Mouse (Mus musculus): ENCODE results near the gene Dmgdh. TPM values are rescaled to one million over a fixed set of nuclear protein-coding genes. Genes with fewer than 3 reads are reported as not detected.

Dmgdh gene
- total RNA-seq, 2 experiments from 2014 or later, result not detected

DNA sequence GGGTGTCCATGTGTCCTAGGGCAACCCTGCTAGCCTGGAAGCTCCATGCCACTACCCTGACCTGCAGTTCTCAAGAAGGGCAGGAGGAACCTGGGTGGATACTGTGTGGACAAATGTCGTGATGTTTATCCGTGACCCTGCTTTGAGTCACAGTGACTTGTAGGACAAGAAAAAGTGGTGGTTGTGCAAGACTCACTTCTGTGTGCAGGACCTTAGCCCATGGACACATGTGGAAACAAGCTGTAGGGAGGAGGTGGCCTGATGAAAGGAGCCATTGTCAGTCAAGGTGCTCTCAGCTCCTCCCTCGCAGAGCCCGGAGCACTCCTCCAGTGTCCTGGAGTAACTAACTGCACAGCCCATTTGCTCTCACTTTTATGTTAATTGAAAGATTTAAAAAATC is 31.5 kb downstream of the Dmgdh start:
- no peak for ATAC-seq (replicated peaks; ENCODE audit: low FRiP score, poor library complexity, severe bottlenecking)

DNA sequence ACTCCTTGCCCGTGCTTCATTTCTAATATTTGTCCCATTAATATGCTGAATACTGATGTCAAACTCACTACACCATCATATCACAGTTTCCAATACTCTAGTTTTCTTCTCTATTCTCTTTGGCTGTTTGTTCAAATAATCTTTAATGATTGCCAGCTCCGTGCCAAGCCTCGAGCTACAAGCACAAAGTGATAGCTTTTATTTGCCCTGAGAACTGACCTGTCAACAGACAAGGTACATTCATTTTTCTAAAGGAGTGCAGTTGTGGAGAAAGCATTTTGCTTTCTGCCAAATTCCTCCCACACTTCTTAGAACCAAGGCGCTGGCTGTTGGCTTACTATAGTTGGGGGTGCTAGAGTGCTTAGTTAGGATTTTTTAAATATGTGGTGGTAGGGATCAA is 33.0 kb downstream of the Dmgdh start:
- no peak for ATAC-seq (replicated peaks; ENCODE audit: low FRiP score, poor library complexity, severe bottlenecking)

DNA sequence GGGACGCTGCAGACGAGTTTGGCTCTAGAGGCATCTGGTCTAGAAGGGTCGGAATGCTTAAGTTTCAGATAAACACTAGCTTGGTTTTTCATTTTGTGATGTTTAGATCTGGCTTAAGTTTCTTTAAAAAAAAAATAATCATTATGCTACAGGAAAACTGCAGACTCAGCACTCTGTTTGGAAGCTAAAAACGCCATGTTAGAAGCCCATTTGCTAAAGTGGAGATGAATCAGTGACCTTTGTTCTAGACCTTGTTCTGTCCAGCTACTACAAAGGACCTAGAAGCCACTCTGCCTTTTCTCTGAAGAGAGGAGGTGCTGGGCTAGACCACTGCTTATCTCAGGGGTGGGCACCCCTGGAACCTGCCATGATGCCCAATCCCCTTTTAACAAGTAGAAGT is 36.1 kb downstream of the Dmgdh start:
- ATAC-seq (replicated peaks; ENCODE audit: low FRiP score, poor library complexity, severe bottlenecking), result no peak

DNA sequence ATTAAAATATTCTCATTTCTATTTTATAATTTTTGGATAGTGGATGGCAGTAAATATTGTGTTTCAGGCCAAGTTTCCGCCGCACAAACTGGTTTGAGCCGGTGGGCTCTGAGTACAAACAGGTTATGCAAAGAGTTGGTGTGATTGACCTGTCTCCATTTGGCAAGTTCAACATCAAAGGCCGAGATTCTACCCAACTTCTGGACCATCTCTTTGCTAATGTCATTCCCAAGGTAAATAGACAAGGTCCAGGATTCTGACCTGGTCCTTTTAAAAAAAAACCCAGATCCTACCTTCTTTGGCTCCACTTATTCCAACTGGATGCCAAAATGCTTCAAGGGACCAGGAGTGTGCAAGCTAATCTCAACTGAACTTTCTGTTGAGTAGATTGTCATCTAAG is 37.0 kb downstream of the Dmgdh start:
- no peak for ATAC-seq (replicated peaks; ENCODE audit: low FRiP score, poor library complexity, severe bottlenecking)

DNA sequence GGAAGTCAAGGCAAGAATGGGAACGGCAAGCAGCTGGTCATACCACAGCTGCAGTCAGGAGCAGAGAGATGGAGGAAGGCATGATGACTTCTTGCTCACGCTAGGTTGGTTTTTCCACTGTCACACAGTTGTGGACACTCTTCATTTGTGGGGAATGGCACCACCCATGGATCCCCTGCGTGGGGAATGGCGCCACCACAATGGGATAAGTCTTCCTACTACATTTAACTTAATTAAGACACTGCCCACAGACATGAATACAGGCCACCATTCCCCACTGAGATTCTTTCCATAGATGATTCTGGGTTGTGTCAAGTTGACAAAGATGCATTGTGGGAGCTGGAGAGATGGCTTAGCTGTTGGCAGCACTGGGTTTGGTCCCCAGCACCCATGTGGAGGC is 38.1 kb downstream of the Dmgdh start:
- ATAC-seq (replicated peaks; ENCODE audit: low FRiP score, poor library complexity, severe bottlenecking), result no peak

DNA sequence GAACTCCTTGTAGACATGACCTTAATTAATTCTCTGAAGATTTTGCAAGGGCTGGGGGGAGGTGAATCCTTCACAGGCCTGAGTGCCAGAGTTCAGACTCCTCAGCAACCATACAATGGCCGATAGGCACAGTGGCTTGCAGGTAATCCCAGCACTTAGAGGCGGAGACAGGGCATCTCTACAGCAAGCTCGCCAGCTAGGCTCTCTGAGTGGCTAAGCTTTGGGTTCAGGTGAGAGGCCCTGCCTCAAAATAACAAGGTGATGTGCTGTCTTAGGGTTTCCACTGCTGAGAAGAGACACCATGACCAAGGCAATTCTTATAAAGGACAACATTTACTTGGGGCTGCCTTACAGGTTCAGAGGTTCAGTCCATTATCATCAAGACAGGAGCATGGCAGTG is 39.6 kb downstream of the Dmgdh start:
- no peak for ATAC-seq (replicated peaks; ENCODE audit: low FRiP score, poor library complexity, severe bottlenecking)

DNA sequence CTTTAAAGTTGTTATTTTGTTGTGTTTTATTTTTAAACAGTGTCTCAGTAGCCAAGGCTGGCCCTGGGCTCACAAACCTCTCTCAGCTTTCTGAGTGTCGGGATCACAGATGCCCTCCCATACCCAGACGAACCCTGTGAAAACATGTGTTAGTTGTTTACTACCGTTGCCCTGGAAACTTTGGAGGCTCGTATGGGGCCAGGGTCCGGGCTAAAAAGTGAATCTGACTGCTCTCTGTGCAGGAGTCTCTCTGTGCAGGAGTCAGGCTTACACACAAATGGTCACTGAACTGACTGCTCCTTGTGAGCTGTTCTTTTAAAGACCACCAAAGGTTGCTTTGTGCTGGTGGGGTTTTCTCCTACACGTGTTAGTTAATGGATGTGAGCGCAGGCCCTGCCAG is 42.9 kb downstream of the Dmgdh start:
- ATAC-seq (replicated peaks; ENCODE audit: low FRiP score, poor library complexity, severe bottlenecking), result no peak

DNA sequence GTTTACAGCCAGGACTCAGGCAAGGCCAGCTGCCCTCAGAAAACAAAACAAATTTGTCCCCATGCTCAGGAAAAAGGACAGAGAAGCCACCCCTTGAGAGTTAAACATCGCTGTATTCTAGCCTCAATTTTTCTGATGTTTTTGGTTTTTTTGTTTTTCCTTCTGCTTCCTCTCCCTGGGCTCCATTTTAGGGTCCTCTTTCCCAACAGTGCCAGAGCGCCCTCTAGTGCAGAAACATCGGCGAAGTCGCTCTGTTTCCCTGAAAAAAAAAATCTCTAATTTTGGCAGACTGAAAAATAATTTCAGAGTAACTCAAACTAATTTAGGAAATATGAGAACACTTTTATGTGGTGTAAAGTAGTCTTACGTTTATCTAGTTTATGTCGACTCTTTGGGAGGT is 44.7 kb downstream of the Dmgdh start:
- no peak for ATAC-seq (replicated peaks; ENCODE audit: low FRiP score, poor library complexity, severe bottlenecking)

DNA sequence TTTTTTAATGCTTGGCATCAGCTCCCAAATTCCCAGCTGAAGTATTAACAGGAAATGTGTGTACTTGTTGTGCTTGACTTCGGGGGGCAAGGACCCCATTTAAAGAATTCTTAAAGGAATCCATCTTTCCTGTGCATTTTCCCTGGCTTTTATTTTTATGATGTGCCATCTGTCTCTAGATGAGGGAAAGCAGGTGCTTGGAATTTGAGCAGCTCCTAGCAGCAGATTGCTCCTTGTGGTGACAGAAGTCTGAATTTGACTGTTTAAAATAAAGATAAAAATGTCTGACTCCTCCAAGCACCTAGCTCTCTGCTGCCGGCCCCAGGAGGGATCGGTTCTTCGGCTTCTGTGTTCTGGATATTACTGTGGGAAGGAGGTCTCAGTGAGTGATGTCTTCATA is 47.7 kb downstream of the Dmgdh start:
- ATAC-seq (replicated peaks; ENCODE audit: low FRiP score, poor library complexity, severe bottlenecking), result no peak

DNA sequence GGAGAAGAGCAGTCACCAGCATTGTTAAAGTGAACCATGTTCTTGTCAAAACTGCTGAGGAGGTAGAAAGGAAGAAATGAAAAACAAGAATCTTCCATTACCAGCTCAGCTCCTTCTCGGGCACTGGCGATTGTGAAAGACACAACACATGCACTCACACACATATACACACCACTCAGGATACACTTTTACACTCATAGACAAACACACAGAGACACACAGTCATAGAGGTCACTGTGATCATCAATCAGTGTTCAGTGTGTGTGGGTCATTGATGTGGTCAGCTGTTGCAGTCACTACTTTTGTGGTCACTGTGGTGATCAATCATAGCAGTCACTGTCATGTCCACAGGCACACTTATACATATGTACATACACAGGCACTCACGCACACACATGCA is 49.2 kb downstream of the Dmgdh start:
- ATAC-seq (replicated peaks; ENCODE audit: low FRiP score, poor library complexity, severe bottlenecking), result no peak

DNA sequence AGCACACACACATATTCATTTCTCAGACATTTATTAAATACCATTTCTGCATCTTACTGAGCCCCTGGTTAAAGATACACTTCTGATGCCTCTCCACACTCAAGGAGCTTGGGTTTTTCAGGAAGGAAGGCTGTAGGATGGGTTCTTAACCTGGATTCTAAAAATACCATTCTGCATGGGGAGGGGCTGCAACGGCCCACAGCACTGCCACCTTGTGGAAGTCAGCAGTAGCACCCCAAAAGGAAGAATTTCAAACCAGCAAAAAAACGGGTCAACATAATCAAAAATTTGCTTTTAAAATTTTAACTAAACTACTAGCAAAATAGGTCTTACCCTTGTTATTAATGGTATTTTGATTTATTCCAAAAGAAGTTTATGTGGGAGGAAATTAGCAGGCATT is 50.0 kb downstream of the Dmgdh start:
- ATAC-seq (replicated peaks; ENCODE audit: low FRiP score, poor library complexity, severe bottlenecking), result no peak

DNA sequence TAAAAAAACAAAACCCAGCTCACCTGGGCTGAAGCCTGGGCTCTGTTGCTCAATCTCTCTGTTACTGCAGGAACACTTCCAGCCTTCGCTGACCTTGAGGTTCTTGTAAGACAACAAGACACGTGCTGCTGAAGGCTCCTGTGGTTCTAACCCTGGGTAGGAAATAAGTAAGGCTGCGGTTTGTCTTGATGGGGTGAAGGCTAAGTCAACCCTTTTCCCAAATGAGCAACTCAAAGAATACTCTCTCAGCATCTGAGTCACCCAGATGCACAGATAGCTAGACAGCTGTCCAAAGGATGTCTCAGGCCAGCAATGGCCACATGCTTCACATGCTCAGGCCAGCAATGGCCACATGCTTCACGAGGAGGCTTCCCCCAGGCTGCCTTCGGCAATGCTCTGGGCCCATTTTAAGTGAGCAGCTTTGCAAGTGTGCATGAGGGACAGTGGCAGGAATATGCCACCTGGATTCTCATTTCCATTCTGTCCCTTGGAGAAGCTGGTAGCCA is 61.0 kb downstream of the Dmgdh start:
- no peak for ATAC-seq (replicated peaks; ENCODE audit: low FRiP score, poor library complexity, severe bottlenecking)

DNA sequence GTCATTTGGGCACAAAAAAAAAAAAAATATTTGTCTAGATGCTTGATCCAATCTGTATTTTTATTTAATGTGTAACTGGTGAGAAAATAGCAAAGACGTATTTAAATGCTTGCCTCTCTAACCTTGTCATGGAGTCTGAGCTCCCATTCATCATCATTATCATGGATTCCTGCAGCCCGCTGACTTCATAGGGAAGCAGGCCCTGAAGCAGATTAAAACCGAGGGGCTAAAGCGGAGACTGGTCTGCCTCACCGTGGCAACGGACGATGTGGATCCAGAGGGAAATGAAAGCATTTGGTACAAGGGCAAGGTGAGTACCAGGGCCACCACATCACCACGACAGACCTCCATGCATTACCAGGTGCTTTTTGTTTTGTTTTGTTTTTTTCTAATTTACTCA is 69.9 kb downstream of the Dmgdh start:
- no peak for ATAC-seq (replicated peaks; ENCODE audit: low FRiP score, poor library complexity, severe bottlenecking)

DNA sequence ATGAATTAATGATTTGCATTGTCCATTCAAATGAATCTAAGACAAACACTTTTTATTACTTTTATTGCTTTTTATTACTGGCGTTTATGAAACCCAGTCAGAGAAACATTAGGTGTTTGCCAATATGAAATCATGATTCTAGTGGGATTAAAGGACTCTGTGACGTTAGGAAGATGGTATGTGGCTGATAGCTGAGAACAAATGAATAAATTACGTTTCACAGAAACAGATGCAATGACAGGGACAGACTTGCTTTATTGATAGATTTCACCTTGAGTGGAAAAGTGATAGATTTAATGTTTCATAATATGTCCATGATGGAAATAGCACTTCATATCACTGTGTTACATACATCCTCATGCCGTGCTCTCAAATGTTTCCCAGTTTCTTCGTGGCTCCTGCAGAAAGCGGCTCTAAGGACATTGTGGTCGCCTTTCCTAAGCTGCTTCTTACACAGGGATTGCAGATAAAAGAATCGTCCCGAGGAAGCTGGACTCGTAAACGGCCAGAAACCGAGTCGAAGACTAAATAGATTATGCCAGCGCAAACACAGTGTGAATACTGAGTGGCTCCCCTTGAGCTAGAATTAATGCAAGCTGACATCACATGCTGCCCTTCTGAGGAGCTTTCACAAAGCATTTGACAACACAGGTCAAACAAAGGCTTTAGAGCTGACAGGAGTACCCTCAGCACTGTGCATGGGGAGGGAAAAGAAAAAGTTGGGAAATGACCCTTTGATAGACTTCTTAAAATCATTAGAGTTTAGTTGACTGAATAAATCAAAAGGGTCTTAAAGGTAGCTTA is 78.6 kb downstream of the Dmgdh start:
- no peak for ATAC-seq (replicated peaks; ENCODE audit: low FRiP score, poor library complexity, severe bottlenecking)

DNA sequence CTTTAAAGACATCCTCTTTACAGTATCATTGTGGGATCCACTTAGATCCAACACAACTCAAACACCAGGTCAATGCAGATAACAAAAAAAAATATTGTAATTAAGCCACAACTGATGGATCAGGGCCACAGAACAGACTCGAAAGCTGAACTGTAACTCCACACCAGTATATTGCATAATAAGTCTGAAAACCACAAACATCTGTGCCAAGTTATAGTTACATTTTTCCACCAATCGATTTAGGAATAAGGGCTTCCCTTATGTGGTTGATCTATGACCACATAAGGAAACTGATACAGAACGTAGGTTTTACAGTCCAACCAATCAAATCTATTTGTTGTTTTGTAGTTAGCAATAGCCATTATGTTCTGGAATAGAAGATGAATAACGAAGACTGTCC is 80.9 kb downstream of the Dmgdh start:
- ATAC-seq (replicated peaks; ENCODE audit: low FRiP score, poor library complexity, severe bottlenecking), result no peak

DNA sequence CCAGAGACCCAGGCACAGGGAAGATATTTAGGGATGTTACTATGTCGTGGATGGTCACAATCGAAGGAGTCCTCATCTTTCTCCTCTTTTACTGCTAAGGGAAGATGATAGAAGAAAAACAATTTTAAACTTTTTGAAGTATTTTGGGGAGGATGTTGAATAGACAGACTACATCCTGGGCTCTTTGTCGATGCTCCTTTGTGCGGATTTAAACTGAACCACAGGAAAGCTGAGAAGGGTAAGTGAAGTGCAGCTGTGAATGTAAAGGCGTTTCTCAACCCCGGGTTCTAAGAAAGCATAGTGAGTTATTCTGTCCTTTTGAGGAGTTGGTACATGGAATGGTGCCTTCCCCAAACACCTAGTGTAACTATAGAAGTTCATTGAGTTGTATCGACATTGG is 82.4 kb downstream of the Dmgdh start:
- ATAC-seq (replicated peaks; ENCODE audit: low FRiP score, poor library complexity, severe bottlenecking), result no peak

DNA sequence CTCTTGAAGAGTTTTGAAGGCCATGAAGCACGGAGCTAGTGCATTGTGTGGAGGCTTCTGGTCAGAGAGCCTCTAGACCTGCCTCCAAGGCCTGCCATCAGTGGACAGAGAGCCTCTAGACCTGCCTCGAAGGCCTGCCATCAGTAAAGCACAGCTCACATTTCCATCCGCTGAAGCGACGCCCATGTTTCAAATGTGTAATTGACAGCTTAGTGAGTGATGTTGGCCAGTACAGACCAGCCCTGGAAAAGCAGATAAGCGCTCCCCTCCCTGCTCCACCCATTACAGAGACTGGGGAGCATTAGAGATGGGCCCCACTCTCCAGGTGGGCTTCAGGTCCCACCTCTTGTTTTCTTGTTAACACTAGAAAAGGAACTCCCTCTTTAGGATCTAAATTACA is 83.3 kb downstream of the Dmgdh start:
- ATAC-seq (replicated peaks; ENCODE audit: low FRiP score, poor library complexity, severe bottlenecking), result no peak

DNA sequence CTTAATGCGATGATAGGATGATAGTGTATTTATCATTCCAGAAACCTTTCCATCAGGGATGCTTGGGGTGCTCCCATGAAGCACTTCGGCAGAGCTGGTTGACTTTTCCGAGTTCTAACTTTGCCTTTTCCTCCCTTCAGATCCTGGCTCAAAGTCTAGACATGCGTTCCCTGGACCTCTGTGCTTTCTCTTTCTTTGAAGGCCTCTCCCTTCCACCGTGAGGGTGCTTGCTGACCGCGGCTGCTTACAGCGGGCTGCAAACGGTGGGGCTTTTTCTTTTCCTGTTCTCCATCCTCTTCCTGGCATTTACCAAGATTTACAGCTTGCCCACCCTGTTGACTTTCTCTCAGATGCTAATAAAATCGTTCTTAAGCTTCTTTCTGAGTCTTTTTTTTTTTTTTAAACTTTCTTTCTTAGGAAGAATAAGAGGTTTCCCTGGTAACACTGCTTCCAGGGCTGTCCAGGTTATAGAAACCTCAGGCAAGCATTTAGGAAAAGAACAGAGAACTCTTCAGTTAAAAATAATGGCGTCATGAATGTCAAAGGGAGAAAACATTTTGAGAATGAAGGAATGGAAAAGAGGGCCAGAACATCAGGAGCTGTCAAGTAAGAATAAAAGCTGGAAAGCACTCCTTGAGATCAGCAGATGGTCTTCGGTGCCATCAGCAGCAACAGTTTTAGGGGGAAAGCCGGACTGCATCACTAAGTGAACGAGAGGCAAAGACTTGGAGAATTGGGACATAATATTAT is 84.1 kb downstream of the Dmgdh start:
- ATAC-seq (replicated peaks; ENCODE audit: low FRiP score, poor library complexity, severe bottlenecking), result no peak

DNA sequence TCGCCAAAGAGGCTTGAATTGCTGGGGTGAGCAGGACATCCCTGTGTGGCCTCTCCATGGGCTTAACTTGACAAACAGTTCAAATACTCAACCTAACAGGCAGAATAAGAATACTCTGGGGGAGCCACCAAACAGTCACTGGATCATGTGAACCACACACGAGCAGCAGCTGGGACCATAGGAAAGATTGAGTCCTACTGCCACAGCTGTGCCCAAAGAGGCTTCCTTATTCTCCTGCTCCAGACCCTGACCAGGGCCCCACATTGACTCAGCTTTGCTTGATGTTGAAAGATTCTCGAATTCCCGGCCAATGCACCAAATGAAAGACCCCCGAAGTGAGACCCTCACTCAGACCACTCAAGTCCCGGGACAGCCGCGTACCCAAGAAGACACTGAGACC is 87.6 kb downstream of the Dmgdh start:
- no peak for ATAC-seq (replicated peaks; ENCODE audit: low FRiP score, poor library complexity, severe bottlenecking)

DNA sequence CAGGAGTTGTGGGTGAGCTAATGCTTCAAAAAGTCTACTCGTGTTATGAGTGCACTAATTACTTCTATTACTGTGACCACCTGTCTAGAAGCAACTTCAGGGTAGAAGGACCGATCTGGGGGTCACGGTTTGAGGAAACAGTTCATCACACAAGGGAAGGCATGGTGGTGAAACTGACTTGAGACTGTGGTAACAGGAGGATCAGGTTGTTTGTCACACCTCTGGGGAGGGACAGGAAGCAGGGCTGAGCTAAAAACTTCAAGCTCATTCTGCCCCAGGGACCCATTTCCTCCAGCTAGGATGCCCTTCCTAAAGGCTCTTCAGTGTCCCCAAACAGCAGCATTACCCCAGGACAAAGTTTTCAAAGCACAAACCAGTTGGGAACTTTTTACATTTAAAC is 88.6 kb downstream of the Dmgdh start:
- ATAC-seq (replicated peaks; ENCODE audit: low FRiP score, poor library complexity, severe bottlenecking), result no peak

DNA sequence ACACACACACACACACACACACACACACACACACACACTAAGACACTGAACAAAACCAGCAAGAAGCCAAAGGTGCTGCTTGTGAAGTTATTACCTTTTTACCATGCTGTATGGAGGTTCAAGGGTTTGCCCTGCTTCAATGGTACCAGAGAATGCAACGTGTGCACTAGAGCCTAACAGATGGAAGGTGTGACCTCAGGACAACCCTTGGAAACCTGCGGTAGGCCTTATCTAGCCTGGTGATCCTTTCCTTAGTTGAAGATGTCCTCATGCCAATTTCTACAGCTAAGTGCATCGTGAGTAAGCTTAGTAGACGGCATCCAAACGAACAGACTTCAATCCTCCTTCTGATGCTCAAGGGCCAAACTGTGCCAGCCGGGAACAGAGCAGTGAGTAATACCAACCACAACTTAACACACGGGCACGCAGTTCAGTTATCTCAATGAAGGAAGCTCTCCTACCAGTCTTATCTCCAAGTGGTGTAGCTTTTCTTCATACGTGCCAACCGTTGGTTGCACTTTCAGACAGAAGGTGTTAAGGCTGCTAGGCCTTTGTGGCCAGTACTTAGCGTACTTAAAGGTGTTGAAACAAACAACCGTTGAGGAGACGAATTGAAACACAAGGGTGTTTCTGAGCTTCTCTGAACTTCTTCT is 90.2 kb downstream of the Dmgdh start:
- ATAC-seq (replicated peaks; ENCODE audit: low FRiP score, poor library complexity, severe bottlenecking), result no peak
